Mouse (Mus musculus): ENCODE data around the gene Tmem256. TPM values are rescaled to one million over a fixed set of nuclear protein-coding genes. Genes with fewer than 3 reads are reported as not detected.

The Tmem256 gene
- polyA plus RNA-seq, 1 experiment from 2014 or later, result 395 TPM

DNA sequence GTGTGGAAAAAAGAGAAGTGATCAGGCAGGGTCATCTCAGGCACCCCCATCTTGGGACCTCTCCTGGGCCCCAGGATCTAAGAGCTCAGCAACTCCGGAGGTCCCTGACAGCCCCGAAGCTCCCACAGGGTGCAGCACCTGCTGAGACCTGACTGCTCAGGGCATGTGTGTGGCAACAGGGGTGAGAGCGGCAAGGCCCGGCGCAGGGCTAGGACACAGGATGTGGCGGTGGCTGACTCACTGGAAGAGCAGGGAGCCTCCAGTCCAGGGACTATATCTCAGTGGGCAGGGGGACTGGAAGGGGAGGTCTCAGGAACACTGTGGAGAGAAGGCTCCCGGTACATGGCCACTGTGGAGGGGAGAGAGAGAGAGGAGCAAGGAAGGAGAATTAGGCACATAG is 40.4 kb upstream of the Tmem256 start:
- Histone ChIP-seq H3K4me1 (ENCODE audit: insufficient read depth, low read depth, low read length) (peaks cover 27% of the 10 kb centered on the region; the same call in 1 of the 2 replicates), H3K4me3 (ENCODE audit: low read depth, low read length) (no peak overlapping the region), H3K9me3 (ENCODE audit: low read length) (no peaks in the 10 kb centered on the region), H3K36me3 (ENCODE audit: insufficient read depth, low read length) (no peaks in the 10 kb centered on the region), H3K9ac (replicated peaks; ENCODE audit: low read depth) (no peak overlapping the region), H3K27me3 (replicated peaks; ENCODE audit: insufficient read depth, low read length) (0 out of 2 replicates have a peak, but pooled peaks cover 6% of the 10 kb centered on the region), H3K4me2 (replicated peaks; ENCODE audit: low read depth, low read length) (no peak overlapping the region), H3K27ac (ENCODE audit: low read length) (no peak overlapping the region)
- ATAC-seq (no peak), DNase-seq (ENCODE audit: low spot score) (no peak)
- TF ChIP-seq CTCF (IDR thresholded peaks at IDR 0.05), result no peak
- no peak for TF ChIP-seq EP300 (IDR thresholded peaks at IDR 0.05)
- 74% methylated on average over 7 of the region's 7 CpGs for WGBS

DNA sequence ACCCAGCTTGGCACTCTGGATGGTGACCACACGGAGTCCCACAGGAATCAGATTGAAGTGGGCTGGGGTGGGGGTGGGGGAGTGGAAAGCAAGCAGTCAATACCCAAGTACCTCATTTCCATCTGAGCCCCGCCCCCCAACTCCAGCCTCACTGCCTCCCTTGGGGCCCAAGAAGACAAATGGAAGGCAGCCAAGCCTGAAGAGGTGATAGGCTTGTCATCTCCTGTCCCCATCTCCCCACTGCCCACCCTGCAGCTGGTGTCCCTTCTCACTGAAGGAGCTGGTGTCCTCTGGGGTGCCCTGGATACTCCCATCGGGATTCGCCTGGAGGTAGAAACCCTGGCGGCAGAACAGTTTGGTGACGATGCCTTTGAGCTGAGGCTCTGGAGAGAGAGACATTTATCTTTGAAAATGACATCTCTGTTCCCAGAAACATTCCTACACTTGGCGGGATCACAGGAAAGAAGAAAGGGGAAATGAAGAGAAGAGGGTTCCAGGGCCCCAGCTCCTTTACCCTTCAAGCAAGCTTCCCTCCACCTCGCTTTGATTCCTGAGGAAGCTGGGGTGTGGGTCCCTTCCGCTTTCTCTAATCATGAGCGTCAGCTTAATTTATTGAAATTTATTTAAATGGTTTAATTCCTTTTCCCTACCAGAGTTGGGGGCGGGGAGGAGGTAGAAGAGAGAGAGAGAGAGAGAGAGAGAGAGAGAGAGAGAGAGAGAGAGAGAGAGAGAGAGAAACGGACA is 38.7 kb upstream of the Tmem256 start:
- no peaks in the 10 kb centered on the region for H3K36me3 ChIP-seq (ENCODE audit: insufficient read depth, low read length)
- H3K9me3 ChIP-seq (ENCODE audit: low read length), result no peaks in the 10 kb centered on the region
- no peak for TF ChIP-seq CTCF (IDR thresholded peaks at IDR 0.05)
- TF ChIP-seq EP300 (IDR thresholded peaks at IDR 0.05), result no peak
- H3K4me3 ChIP-seq (ENCODE audit: low read depth, low read length), result no peak overlapping the region
- H3K27ac ChIP-seq (ENCODE audit: low read length), result no peak overlapping the region
- H3K4me2 ChIP-seq (replicated peaks; ENCODE audit: low read depth, low read length), result 0 out of 2 replicates have a peak overlapping the region, but pooled peaks have one; percentile 86
- no peak overlapping the region for H3K9ac ChIP-seq (replicated peaks; ENCODE audit: low read depth)
- 0 out of 2 replicates have a peak, but pooled peaks cover 6% of the 10 kb centered on the region for H3K27me3 ChIP-seq (replicated peaks; ENCODE audit: insufficient read depth, low read length)
- no peak for ATAC-seq
- 25% methylated on average over 11 of the region's 12 CpGs for WGBS
- H3K4me1 ChIP-seq (ENCODE audit: insufficient read depth, low read depth, low read length), result peaks cover 41% of the 10 kb centered on the region; the same call in 1 of the 2 replicates
- DNase-seq (ENCODE audit: low spot score), result peak; percentile 22

DNA sequence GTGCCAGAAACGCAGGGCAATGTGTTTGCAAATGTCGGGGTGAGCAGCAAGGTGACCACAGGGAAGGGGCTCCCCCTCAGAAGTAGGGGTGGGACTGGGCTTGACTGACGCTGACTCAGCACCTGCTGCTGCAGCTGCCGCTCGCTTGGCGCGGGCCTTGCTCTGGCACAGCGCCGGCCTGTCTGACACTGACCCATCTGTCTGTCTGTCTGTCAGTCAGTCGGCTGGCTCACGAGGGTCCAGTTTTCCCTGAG is 38.2 kb upstream of the Tmem256 start:
- H3K4me2 ChIP-seq (replicated peaks; ENCODE audit: low read depth, low read length), result 0 out of 2 replicates have a peak overlapping the region, but pooled peaks have one; percentile 86
- ATAC-seq (no peak), DNase-seq (ENCODE audit: low spot score) (peak; percentile 37)
- H3K4me3 ChIP-seq (ENCODE audit: low read depth, low read length), result no peak overlapping the region
- no peak overlapping the region for H3K9ac ChIP-seq (replicated peaks; ENCODE audit: low read depth)
- TF ChIP-seq CTCF (IDR thresholded peaks at IDR 0.05) (no peak), EP300 (IDR thresholded peaks at IDR 0.05) (no peak)
- no peak overlapping the region for H3K27ac ChIP-seq (ENCODE audit: low read length)
- 1% methylated on average over 11 of the region's 11 CpGs for WGBS
- H3K27me3 ChIP-seq (replicated peaks; ENCODE audit: insufficient read depth, low read length), result 0 out of 2 replicates have a peak, but pooled peaks cover 6% of the 10 kb centered on the region
- peaks cover 40% of the 10 kb centered on the region; the same call in 1 of the 2 replicates for H3K4me1 ChIP-seq (ENCODE audit: insufficient read depth, low read depth, low read length)
- H3K9me3 ChIP-seq (ENCODE audit: low read length), result no peaks in the 10 kb centered on the region
- no peaks in the 10 kb centered on the region for H3K36me3 ChIP-seq (ENCODE audit: insufficient read depth, low read length)

DNA sequence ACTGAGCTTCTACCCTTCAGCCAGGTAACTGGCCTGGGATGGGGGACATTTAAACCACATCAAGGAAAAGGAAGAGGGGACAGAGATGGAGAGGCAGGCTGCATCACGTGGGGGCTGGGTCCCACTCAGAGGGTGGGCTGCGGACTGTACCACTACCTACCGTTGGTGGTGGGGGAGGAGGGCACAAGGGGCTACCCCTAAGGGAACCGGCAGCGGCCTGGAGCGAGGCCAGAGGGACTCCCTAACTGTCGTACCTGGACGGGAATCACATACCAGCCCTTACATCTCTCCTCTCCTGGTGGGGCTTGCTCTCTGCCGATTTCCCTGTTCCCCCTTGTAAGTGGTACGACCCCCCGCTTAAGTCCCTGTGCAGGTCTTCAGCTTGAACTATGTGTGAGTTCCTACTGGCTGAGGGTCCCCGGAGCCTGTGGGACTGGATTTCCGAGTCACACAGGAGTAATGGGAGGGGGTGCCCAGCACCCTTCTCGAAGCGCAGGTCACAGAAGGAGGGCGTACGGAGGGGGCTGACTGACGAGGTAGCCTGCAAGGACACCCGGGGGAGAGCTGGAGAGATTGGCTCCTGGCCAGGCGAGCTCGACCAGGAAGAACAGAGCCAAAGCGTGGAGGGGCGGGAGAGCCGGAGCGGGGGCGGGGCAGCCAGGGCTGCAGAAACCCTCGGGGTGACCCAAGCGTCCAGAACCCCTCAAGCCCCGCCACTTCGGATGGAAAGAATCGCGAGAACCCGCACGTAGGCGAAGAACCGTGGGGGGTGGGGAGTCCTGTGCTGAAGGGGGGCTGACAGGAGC is 37.7 kb upstream of the Tmem256 start:
- 1% methylated on average over 36 of the region's 36 CpGs for WGBS
- peaks cover 38% of the 10 kb centered on the region; the same call in 1 of the 2 replicates for H3K4me1 ChIP-seq (ENCODE audit: insufficient read depth, low read depth, low read length)

DNA sequence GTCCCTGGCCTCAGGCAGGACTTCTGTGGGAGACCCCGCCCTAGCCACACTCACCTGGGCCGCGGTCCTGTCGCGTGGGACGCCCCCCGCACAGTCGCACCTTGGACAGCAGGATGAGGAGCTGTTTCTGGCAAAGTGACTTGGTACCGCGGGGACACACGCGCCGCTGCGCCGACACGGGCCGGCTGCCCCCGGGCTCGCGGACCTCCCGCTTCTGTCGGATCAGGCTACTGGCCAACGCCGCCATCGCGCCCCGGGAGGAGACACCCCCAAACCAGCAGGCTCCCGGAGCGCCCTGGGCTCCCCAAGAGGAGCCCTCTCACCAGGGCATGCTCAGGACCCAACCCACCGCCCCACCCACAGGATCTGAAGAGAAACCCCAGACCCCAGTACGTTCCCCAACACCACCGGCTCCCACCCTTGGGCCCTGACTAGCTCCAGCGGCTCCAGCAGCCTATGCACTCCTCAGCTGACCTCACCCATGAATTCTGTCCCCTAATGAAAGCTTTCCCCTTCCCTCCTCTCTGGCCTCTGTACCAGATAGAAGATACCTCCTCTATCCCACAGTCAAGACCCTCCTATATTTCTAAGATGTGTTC is 36.8 kb upstream of the Tmem256 start, which contains the start of gene Fgf11:
Gene Fgf11, minus strand, starts transcription at position 479 of the 599 bp plus-strand sequence.
- H3K27ac ChIP-seq (ENCODE audit: low read length), result no peak within 1 kb of the TSS
- WGBS, result 1% methylated on average over 24 of the region's 33 CpGs
- peak within 1 kb of the TSS; percentile 53 for H3K4me3 ChIP-seq (ENCODE audit: low read depth, low read length)
- H3K36me3 ChIP-seq (ENCODE audit: insufficient read depth, low read length), result no peaks in the 10 kb centered on the region
- TF ChIP-seq CTCF (IDR thresholded peaks at IDR 0.05) (no peak), EP300 (IDR thresholded peaks at IDR 0.05) (no peak)
- 0 out of 2 replicates have a peak, but pooled peaks cover 6% of the 10 kb centered on the region for H3K27me3 ChIP-seq (replicated peaks; ENCODE audit: insufficient read depth, low read length)
- ATAC-seq (no peak), DNase-seq (ENCODE audit: low spot score) (peak; percentile 8)
- peak within 1 kb of the TSS; percentile 32 for H3K9ac ChIP-seq (replicated peaks; ENCODE audit: low read depth)
- no peaks in the 10 kb centered on the region for H3K9me3 ChIP-seq (ENCODE audit: low read length)
- H3K4me1 ChIP-seq (ENCODE audit: insufficient read depth, low read depth, low read length), result peaks cover 35% of the 10 kb centered on the region; the same call in 1 of the 2 replicates
- peak within 1 kb of the TSS; percentile 86 for H3K4me2 ChIP-seq (replicated peaks; ENCODE audit: low read depth, low read length)

More for the DNA sequence above, 37.7 kb upstream of the Tmem256 start:
- DNase-seq (ENCODE audit: low spot score) (peak; percentile 79), ATAC-seq (peak; percentile 14)
- Histone ChIP-seq H3K27me3 (replicated peaks; ENCODE audit: insufficient read depth, low read length) (0 out of 2 replicates have a peak, but pooled peaks cover 6% of the 10 kb centered on the region), H3K9ac (replicated peaks; ENCODE audit: low read depth) (peak overlapping the region; percentile 32; the same call in 1 of the 2 replicates), H3K36me3 (ENCODE audit: insufficient read depth, low read length) (no peaks in the 10 kb centered on the region), H3K4me2 (replicated peaks; ENCODE audit: low read depth, low read length) (peak overlapping the region; percentile 86), H3K27ac (ENCODE audit: low read length) (no peak overlapping the region), H3K9me3 (ENCODE audit: low read length) (no peaks in the 10 kb centered on the region), H3K4me3 (ENCODE audit: low read depth, low read length) (peak overlapping the region; percentile 53)
- TF ChIP-seq CTCF (IDR thresholded peaks at IDR 0.05) (no peak), EP300 (IDR thresholded peaks at IDR 0.05) (no peak)
